Mouse (Mus musculus) hindbrain, embryonic 12.5 days (tissue): ENCODE data around the gene Olfr148. TPM values are rescaled to one million over a fixed set of nuclear protein-coding genes. Genes with fewer than 3 reads are reported as not detected.

Source experiments
- ATAC-seq: fragments of 200-750 bp; cut with Nextera tagmentation; 2 replicates; pipeline ENCODE4 v1.8.0; 2017; ENCODE audit warnings: moderate TSS enrichment; ENCODE audit not compliant: low FRiP score
- H3K27ac ChIP-seq: fragments of 300-500 bp; sonication (generic); 2 replicates; pipeline ENCODE4 v1.5.1; 2016; ENCODE audit warnings: mild to moderate bottlenecking
- H3K27me3 ChIP-seq: fragments of 300-500 bp; sonication (generic); 2 replicates; pipeline ENCODE4 v1.6.1; 2016; ENCODE audit warnings: mild to moderate bottlenecking
- H3K36me3 ChIP-seq: fragments of 300-500 bp; sonication (generic); 2 replicates; pipeline ENCODE4 v1.6.1; 2016; ENCODE audit warnings: mild to moderate bottlenecking
- H3K4me1 ChIP-seq: fragments of 300-500 bp; sonication (generic); 2 replicates; pipeline ENCODE4 v1.6.1; 2016
- H3K4me2 ChIP-seq: fragments of 300-500 bp; sonication (generic); replicated peaks from 2 replicates; pipeline ENCODE4 v1.6.1; 2016; ENCODE audit warnings: mild to moderate bottlenecking
- H3K4me3 ChIP-seq: fragments of 300-500 bp; sonication (generic); 2 replicates; pipeline ENCODE4 v1.5.1; 2016; ENCODE audit warnings: mild to moderate bottlenecking
- H3K9ac ChIP-seq: fragments of 300-500 bp; sonication (generic); 2 replicates; pipeline ENCODE4 v1.6.1; 2016; ENCODE audit warnings: mild to moderate bottlenecking, moderate library complexity
- H3K9me3 ChIP-seq: fragments of 300-500 bp; sonication (generic); replicated peaks from 2 replicates; pipeline ENCODE4 v1.6.1; 2016; ENCODE audit warnings: mild to moderate bottlenecking
- WGBS: fragments of 180-500 bp; shearing (Covaris S2); methylation state at CpG from one replicate; pipeline ENCODE4 v1.1.7; 2016; 5-methylcytosine and 5-hydroxymethylcytosine counted together
- polyA plus RNA-seq: library from polyadenylated mRNA; unstranded; fragments of >200 nt; fragmentation: Nextera tagmentation; extraction: Ambion mirVana; gene quantifications from 2 replicates; pipeline ENCODE4 v1.2.1, GENCODE M21; 2016

Olfr148 gene
- not detected in 2 replicates for polyA plus RNA-seq

DNA sequence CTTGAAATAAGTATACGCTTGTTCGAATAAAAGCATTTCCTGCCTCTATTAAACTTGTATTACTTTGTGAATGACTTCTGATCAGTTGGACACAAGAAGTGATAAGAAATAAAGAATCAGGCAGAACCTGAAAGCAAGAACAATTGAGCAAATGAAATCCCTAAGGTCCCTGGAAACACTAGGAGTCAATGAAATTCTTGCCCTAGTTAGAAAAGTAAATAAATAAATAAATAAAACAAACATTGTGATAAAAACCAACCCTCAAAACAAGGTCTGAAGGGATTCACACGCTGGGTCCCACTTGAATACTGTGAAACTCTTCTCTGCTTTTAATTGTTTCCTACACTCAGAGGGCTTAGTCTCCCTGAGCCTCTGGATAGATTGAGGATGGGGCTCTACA, at the start of gene Olfr148:
TSS of gene Olfr148 (plus strand) at position 301 of the 400 bp plus-strand sequence.
- ATAC-seq = no peak
- no peak within 1 kb of the TSS for H3K9ac ChIP-seq
- no peaks in the 10 kb centered on the region for H3K27me3 ChIP-seq
- no peak within 1 kb of the TSS for H3K4me3 ChIP-seq
- no peak within 1 kb of the TSS for H3K4me2 ChIP-seq
- 72% methylated on average over 3 of the region's 3 CpGs for WGBS
- no peaks in the 10 kb centered on the region for H3K9me3 ChIP-seq
- no peaks in the 10 kb centered on the region for H3K4me1 ChIP-seq
- no peak within 1 kb of the TSS for H3K27ac ChIP-seq
- no peaks in the 10 kb centered on the region for H3K36me3 ChIP-seq

DNA sequence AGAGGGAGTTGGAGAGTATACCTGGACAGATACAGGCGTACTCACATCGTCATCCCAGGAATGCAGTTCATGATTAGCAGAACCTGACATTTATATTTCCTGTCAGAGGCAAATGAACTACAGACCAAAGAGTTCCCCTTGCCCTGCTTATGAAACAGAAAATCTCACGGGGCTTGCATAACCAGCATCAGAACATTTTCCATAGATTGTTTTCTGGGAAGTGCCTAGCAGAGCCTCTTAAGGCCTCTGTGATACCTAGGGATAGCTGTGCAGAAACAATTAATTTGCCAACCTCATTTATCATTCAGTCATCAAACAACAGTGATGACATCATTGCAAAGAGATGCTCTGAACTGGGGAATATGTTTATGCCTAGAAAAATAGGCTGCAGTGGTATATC, 35.0 kb upstream of the Olfr148 start, which contains the start of gene Olfr959:
TSS of gene Olfr959 (minus strand) at position 101 of the 400 bp plus-strand sequence.
- WGBS = 77% methylated on average over 3 of the region's 3 CpGs
- Histone ChIP-seq H3K4me2 (no peak within 1 kb of the TSS), H3K27ac (no peak within 1 kb of the TSS), H3K27me3 (no peaks in the 10 kb centered on the region), H3K9ac (no peak within 1 kb of the TSS), H3K36me3 (no peaks in the 10 kb centered on the region), H3K4me1 (no peaks in the 10 kb centered on the region), H3K9me3 (no peaks in the 10 kb centered on the region), H3K4me3 (no peak within 1 kb of the TSS)
- no peak for ATAC-seq

DNA sequence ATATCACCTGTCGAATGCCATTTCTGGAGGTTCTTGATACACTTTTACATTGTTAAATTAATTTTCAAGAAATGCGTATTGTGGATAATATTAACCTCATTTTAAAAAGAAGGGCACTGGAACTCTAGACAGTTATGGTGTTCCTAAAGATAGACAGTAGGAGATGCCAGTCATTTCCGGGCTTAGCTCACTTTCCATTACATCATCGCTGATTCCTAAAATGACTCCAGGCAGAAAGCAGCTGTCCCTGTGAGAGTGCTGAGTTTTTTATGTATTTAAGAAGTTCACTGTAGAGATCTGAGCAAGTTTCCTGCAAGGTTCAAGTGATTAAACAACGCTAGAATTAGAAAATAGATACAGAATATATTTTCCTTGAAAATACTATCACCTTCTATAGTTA, 33.4 kb upstream of the Olfr148 start:
- Histone ChIP-seq H3K4me1 (no peaks in the 10 kb centered on the region), H3K27me3 (no peaks in the 10 kb centered on the region), H3K4me2 (no peak overlapping the region), H3K4me3 (no peak overlapping the region), H3K9ac (no peak overlapping the region), H3K36me3 (no peaks in the 10 kb centered on the region), H3K9me3 (no peaks in the 10 kb centered on the region), H3K27ac (no peak overlapping the region)
- no peak for ATAC-seq
- 91% methylated on average over 5 of the region's 5 CpGs for WGBS

DNA sequence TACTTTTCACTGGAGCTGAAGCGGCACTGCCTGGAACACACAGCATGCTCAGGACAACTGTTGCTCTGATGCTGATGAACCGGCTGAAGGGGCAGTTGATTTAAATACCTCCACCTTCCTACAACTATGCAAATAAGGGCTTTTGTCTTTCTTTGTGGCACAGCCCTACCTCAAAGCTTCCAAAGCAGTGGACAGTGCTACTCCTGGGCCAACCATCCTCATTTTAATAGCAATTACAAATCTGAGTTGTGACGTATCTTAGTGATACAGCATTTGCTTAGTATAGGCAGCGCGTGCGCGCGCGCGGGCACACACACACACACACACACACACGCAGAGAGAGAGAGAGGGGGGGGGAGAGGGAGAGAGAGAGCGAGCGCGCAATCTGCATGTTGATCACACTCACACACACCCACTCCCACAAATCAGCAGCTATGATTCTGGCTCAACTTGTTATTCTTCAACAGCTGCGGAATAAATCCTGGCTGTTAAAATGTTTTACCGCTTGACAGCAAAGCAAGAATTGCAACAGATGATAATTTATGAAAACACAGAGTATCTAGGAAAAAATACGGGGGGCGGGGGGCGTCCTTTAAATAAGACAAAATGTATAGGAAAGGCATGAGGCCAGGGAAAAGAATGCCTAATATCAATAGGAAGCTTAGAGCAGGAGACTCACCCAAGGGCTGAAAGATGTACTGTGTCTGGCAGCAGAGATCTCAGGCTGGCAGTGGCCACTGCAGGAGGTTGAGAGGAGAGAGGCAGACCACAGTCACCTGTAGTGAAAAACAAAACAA, 7.7 kb upstream of the Olfr148 start:
- 0% methylated on average over 19 of the region's 19 CpGs for WGBS
- H3K9ac ChIP-seq = peak overlapping the region; percentile 49
- no peaks in the 10 kb centered on the region for H3K36me3 ChIP-seq
- H3K4me3 ChIP-seq = peak overlapping the region; percentile 39
- peak overlapping the region; percentile 35; the same call in 1 of the 2 replicates for H3K27ac ChIP-seq
- no peaks in the 10 kb centered on the region for H3K9me3 ChIP-seq
- no peaks in the 10 kb centered on the region; the same call in 1 of the 2 replicates for H3K27me3 ChIP-seq
- ATAC-seq = peak; percentile 92
- H3K4me2 ChIP-seq = peak overlapping the region; percentile 72
- H3K4me1 ChIP-seq = peaks cover 16% of the 10 kb centered on the region; the same call in 1 of the 2 replicates

DNA sequence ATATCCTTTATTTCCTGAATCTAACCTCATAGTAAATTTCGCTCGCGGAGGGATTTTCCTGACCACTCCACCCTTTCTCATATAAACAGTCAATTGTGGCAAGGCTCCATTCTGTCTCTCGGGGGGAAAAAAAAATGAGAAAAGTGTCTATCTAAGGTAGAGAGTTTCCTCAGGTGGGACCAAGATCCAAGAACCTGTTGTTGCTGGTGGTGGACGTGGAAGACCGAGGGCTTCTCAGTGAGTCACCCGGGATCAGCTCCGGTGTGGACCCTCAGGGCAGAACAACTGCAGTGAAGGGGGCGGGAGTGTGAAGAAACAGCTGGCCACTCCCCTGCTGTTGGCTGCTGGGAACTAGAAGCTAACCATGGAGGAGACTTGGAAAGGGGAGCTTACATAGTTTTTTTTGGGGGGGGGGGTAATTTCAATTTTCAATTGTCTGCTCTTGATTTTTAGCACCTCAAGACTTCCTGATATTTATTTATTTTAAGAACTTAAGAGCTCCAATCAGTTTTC, 7.1 kb upstream of the Olfr148 start:
- Histone ChIP-seq H3K27ac (0 out of 2 replicates have a peak overlapping the region, but pooled peaks have one; percentile 35), H3K4me3 (peak overlapping the region; percentile 39)

DNA sequence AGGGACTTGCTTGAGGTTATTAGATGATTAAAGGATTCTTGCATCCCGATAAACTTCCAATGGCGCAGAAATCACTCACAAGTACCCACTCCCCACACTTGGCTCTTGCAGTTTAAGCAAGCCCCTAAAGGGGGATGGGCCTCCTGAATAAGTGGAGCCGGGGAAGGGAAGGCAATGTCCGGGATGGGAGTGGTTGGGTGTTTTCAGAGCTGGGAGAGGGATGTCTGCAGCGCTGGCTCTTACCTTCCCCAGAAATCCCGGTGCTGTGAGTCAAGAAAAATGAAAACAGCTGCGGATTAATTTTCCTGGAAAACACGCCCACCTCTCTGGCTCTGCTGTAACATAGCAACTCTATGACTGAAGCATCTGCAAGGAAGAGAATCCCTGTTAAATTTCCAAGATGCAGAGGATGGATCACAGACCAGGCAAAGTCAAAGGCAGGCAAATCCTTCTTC, 6.4 kb upstream of the Olfr148 start, which contains the start of gene AW551984:
TSS of gene AW551984 (minus strand) at position 405 of the 455 bp plus-strand sequence.
- H3K27ac ChIP-seq = no peak within 1 kb of the TSS
- H3K4me1 ChIP-seq = peaks cover 16% of the 10 kb centered on the region; the same call in 1 of the 2 replicates
- no peaks in the 10 kb centered on the region for H3K9me3 ChIP-seq
- no peaks in the 10 kb centered on the region; the same call in 1 of the 2 replicates for H3K27me3 ChIP-seq
- ATAC-seq = no peak; the same call in 1 of the 2 replicates
- H3K36me3 ChIP-seq = no peaks in the 10 kb centered on the region
- under 1% methylated on average over 8 of the region's 8 CpGs for WGBS
- H3K4me3 ChIP-seq = peak within 1 kb of the TSS; percentile 39
- peak within 1 kb of the TSS; percentile 72 for H3K4me2 ChIP-seq
- H3K9ac ChIP-seq = peak within 1 kb of the TSS; percentile 49

More for the DNA sequence above, 7.1 kb upstream of the Olfr148 start:
- Histone ChIP-seq H3K27me3 (no peaks in the 10 kb centered on the region; the same call in 1 of the 2 replicates), H3K9me3 (no peaks in the 10 kb centered on the region), H3K4me1 (peaks cover 16% of the 10 kb centered on the region; the same call in 1 of the 2 replicates), H3K4me2 (peak overlapping the region; percentile 72), H3K36me3 (no peaks in the 10 kb centered on the region), H3K9ac (peak overlapping the region; percentile 49)
- peak; percentile 74 for ATAC-seq
- WGBS = under 1% methylated on average over 9 of the region's 9 CpGs

DNA sequence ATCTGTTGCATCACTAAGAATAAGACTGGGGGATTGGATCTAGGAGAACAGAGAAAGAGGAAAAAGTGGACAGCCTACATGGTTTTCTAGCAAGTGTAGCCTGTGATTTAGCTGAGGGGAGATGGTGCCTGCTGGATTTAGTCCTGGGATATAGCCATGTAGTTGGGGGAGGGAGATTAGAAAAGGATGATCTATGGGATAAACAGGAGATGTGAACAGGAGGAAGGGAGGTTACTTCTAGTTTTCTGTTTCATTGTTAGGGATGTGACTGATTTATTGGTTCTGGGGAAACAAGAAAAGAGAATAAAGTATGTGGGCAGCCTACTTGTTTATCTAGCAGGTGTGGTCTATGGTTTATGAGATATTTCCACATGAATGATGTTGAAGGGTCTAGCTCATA, 2.0 kb upstream of the Olfr148 start:
- no peak for ATAC-seq
- H3K27me3 ChIP-seq = no peaks in the 10 kb centered on the region; the same call in 1 of the 2 replicates
- no peak overlapping the region for H3K4me2 ChIP-seq
- no peaks in the 10 kb centered on the region for H3K36me3 ChIP-seq
- H3K27ac ChIP-seq = no peak overlapping the region
- H3K4me1 ChIP-seq = peaks cover 5% of the 10 kb centered on the region; the same call in 1 of the 2 replicates
- no peaks in the 10 kb centered on the region for H3K9me3 ChIP-seq
- H3K9ac ChIP-seq = no peak overlapping the region
- H3K4me3 ChIP-seq = no peak overlapping the region

DNA sequence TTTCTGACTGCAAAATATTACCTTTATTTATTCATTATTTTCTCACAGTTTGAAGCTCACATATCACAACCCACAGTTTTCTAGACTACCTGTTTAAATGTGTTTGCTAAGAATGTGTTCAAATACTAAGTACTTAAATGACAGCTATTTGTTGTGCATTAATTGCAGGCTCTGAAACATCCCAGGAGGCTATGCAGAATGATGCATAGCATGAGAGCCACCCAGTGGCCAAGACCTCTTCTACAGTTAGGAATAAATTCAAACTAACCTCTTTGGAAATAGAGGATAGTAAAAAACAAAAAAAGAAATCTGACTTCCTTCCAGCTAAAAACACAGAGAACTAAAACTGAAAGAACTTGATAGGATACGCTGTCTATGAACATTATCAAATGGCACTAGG, 1.5 kb downstream of the Olfr148 start:
- Histone ChIP-seq H3K27ac (no peak overlapping the region), H3K4me1 (no peaks in the 10 kb centered on the region), H3K4me2 (no peak overlapping the region), H3K36me3 (no peaks in the 10 kb centered on the region), H3K9ac (no peak overlapping the region), H3K27me3 (no peaks in the 10 kb centered on the region), H3K9me3 (no peaks in the 10 kb centered on the region), H3K4me3 (no peak overlapping the region)
- WGBS = 74% methylated on average over 1 of the region's 1 CpGs
- ATAC-seq = no peak

DNA sequence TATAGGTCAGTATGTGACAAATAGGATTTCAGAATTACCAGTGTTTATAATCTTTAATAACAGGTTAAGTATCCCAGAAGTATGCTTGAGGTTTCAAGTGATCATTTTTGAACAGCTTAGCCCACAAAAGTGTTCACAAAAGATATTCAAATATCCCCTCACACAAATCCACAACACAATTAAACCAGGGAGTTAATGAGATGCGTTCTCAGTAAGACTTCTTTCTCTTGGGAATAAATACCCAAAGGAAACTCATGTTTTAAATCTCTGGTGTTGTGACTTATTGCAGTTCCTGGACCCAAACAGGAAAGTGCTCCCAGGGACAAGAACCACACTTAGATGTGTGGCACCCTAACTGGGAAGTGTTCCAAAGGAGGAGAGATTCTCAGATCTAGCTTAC, 10.6 kb downstream of the Olfr148 start, which contains the start of gene Olfr960:
TSS of gene Olfr960 (plus strand) at position 301 of the 400 bp plus-strand sequence.
- Histone ChIP-seq H3K9me3 (no peaks in the 10 kb centered on the region), H3K27ac (no peak within 1 kb of the TSS), H3K4me2 (no peak within 1 kb of the TSS), H3K27me3 (no peaks in the 10 kb centered on the region), H3K9ac (no peak within 1 kb of the TSS), H3K36me3 (no peaks in the 10 kb centered on the region), H3K4me1 (no peaks in the 10 kb centered on the region), H3K4me3 (no peak within 1 kb of the TSS)
- no peak for ATAC-seq
- WGBS = 67% methylated on average over 1 of the region's 1 CpGs

DNA sequence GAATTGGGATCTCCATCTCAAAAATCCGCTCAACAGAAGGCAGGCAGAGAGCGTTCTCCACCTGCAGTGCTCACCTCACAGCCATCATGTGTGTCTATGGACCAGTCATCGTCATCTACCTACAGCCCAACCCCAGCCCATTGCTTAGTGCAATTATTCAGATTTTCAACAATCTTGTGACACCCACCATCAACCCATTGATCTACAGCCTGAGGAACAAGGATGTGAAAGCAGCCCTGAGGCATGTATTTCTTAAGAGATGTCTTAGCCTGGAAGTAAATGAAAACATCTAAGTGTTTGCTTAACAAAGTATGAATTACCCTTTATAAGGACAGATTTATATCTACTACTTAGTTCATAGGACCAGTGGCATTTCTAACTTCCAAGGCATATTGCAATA, 13.3 kb downstream of the Olfr148 start:
- H3K4me2 ChIP-seq = no peak overlapping the region
- no peak overlapping the region for H3K4me3 ChIP-seq
- H3K9ac ChIP-seq = no peak overlapping the region
- H3K27ac ChIP-seq = no peak overlapping the region
- no peaks in the 10 kb centered on the region for H3K36me3 ChIP-seq
- H3K9me3 ChIP-seq = no peaks in the 10 kb centered on the region
- H3K4me1 ChIP-seq = no peaks in the 10 kb centered on the region
- 91% methylated on average over 3 of the region's 3 CpGs for WGBS
- no peak for ATAC-seq
- no peaks in the 10 kb centered on the region for H3K27me3 ChIP-seq

DNA sequence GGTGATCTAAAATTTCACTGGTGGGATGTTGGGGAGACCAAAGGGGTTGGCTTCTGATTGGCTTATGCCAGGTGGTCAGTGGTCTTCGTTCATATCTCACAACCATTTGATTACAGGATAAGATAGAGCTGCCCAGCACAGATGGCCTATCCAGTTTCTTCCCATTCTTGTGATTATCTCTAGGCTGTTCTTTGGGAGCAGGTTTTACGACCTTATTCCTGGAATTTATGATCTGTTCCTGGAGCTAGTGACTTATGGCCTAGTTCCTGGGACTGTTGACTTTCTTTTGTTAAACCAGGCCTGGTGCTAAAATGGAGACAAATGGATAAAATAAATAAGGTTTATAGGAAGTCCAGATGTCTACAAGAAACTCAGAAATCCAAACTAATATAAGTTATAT, 14.3 kb downstream of the Olfr148 start:
- Histone ChIP-seq H3K9me3 (no peaks in the 10 kb centered on the region), H3K4me1 (no peaks in the 10 kb centered on the region), H3K4me3 (no peak overlapping the region), H3K36me3 (no peaks in the 10 kb centered on the region), H3K27me3 (no peaks in the 10 kb centered on the region), H3K27ac (no peak overlapping the region), H3K9ac (no peak overlapping the region), H3K4me2 (no peak overlapping the region)
- 84% methylated on average over 2 of the region's 2 CpGs for WGBS
- no peak for ATAC-seq

DNA sequence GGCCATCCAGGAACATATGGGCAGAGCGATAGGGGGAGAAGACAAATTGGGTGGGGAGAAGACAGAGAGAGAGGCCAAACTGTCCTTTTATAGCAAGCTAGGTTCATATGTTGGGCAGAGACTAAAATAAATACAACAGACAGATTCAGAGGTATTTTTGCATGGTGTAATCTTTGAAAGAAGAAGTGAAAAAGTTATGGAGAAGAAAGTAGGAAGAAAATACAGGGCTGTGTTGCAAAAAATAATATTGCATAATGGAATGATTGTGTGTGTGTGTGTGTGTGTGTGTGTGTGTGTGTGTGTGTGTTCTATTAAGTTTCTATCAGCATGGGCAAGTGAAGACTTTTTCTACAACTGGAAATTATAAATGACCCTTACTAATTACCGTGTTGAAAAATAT, 18.6 kb downstream of the Olfr148 start:
- Histone ChIP-seq H3K27ac (no peak overlapping the region), H3K36me3 (no peaks in the 10 kb centered on the region), H3K9ac (no peak overlapping the region), H3K27me3 (no peaks in the 10 kb centered on the region), H3K4me3 (no peak overlapping the region), H3K4me2 (no peak overlapping the region), H3K9me3 (no peaks in the 10 kb centered on the region), H3K4me1 (no peaks in the 10 kb centered on the region)
- WGBS = 90% methylated on average over 2 of the region's 2 CpGs
- ATAC-seq = no peak
